Mouse (Mus musculus): ENCODE results near the gene Vmn1r157.
"Not testable (repeated sequence)": the region's sequence is repeated elsewhere in the genome, so short reads cannot be mapped to it uniquely, and the experiment has no call there.

Gene Vmn1r157

GRCm38 (mm10) chr7:22761397-22761796, at the start of gene Vmn1r157:
Gene Vmn1r157, plus strand, starts transcription at chr7:22761697.
- DNase-seq (ENCODE audit: low spot score in 2 of 2): not testable (repeated sequence)

DNA sequence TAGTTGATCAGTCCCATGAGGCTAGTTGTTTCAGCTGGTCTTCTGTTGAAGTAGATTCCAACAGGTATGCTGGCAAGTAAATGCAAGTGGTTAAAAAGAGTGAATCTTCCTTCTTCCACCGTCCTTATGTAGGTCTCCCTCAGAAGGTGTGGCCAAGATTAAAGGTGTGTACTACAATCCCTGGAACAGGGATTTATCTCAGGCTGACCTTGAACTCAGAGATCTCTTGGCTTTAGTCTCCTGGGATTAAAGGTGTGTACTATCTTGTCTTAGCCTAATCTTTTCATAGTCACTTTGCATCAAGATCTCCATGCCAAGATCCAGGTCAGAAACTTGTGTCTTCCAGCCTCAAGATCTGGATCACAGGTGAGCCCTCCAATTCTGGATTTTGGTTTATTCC, 41.9 kb upstream of the Vmn1r157 start, which contains the start of gene Gm4567:
TSS of gene Gm4567 (minus strand) at position 101 of the 400 bp plus-strand sequence.
- DNase-seq (ENCODE audit: low spot score in 2 of 2): not testable (repeated sequence)

GRCm38 (mm10) chr7:22775981-22776380, 14.5 kb downstream of the Vmn1r157 start:
- DNase-seq (ENCODE audit: low spot score in 2 of 2): not testable (repeated sequence)

DNA sequence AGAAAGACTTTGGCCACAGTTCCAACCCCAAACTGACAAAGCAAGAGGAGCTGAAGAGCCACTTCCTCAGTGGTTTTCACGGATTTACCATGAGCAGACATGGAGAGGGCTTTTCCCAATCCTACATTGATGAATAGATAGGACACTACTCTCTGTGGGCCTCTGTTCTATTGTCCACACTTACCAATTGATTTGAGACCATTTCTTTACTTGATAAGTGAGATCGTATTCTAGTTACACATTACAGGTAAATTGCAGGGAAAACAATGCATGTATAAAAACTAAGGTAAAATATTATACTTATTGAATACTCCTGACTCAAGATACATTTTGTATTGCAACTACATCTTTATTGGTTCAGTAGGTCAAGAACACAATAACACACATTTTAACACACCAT, 29.2 kb downstream of the Vmn1r157 start, which contains the start of gene Vmn1r158:
TSS of gene Vmn1r158 (minus strand) at position 101 of the 400 bp plus-strand sequence.
- not testable (repeated sequence) for DNase-seq (ENCODE audit: low spot score in 2 of 2)
